Comparison of ENCODE assay signal across 25 mouse cellular contexts in the genomic region with DNA sequence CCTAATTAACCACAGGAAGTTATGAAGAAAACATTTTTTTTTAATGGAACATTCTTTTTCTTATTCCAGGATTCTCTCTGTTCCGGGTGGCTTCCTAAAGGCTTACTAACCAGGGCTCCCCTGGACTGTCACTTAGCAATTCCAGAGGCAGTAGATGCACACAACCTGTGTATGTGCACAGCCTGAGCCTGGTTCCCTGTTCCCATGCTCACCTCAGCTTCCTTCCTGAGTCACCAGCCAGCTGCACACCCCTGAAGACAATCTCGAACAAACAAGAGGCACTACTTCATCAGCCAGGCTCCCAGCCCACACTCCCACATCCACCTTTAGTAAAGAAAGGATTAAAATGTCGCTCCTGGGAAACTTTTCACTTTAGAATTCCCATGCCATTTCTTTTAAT.
DNase-seq lines count a peak whose midpoint lies in the region; ATAC-seq and TF ChIP-seq lines count a peak whose summit lies in the region.
"Had no signal": no experiment of that assay in that cellular context is flagged by ENCODE, and none has a peak within 500 bp of the region (broad histone marks: within the 10 kb centered on the region; RNA-seq: fewer than 3 reads in every experiment).

No protein-coding gene starts in this region.

- no peak for DNase-seq in layer of hippocampus, adult 2 months (ENCODE audit: low spot score in 2 of 2)
- DNase-seq in layer of hippocampus, adult 8-10 months (ENCODE audit: low spot score in 2 of 2): no peak
- DNase-seq in Patski (ENCODE audit: low read depth, low spot score): peak; percentile 33
- DNase-seq in brain, adult 2 months (ENCODE audit: low read depth, low spot score): peak; percentile 54
- DNase-seq in yolk sac, embryonic 10.5 days (ENCODE audit: low spot score): no peak
- no peak for DNase-seq in liver, postnatal 0 days
- no peak for DNase-seq in forebrain, embryonic 10.5 days (ENCODE audit: extremely low spot score, low spot score)
- DNase-seq: adrenal gland, adult 8-10 months; adrenal gland, postnatal 14 days; adrenal gland, postnatal 36 days; cerebellum, adult 11 months; cerebellum, adult 18-20 months; cerebellum, adult 8-10 months; cerebellum, adult 9-11 months; cerebellum, postnatal 14 days; cerebellum, postnatal 36 days; embryo, embryonic 11 days; forebrain, postnatal 0 days had no signal

- H3K9me3 ChIP-seq in stomach, embryonic 16.5 days (replicated peaks; ENCODE audit: control insufficient read depth, low read length): no peaks in the 10 kb centered on the region
- no peaks in the 10 kb centered on the region for H3K9me3 ChIP-seq in liver, postnatal 0 days (ENCODE audit: low read length)
- no peaks in the 10 kb centered on the region for H3K9me3 ChIP-seq in forebrain, embryonic 10.5 days
- H3K9me3 ChIP-seq: embryonic facial prominence, embryonic 13.5 days; embryonic facial prominence, embryonic 15.5 days; forebrain, embryonic 13.5 days; forebrain, embryonic 15.5 days had no signal

- 38% methylated on average over 3 of the region's 3 CpGs for WGBS in stomach, embryonic 16.5 days
- 51% methylated on average over 3 of the region's 3 CpGs for WGBS in liver, postnatal 0 days (ENCODE audit: insufficient replicate concordance)
- 60% methylated on average over 3 of the region's 3 CpGs for WGBS in forebrain, embryonic 10.5 days

- no peak for TF ChIP-seq EP300 in liver, postnatal 0 days (IDR thresholded peaks at IDR 0.05; ENCODE audit: low read depth)

- no peak overlapping the region for H3K4me2 ChIP-seq in stomach, embryonic 16.5 days (ENCODE audit: low read depth, low read length)
- no peak overlapping the region for H3K4me2 ChIP-seq in liver, postnatal 0 days (ENCODE audit: low read depth, low read length)
- H3K4me2 ChIP-seq: embryonic facial prominence, embryonic 13.5 days; embryonic facial prominence, embryonic 15.5 days; forebrain, embryonic 13.5 days; forebrain, embryonic 15.5 days had no signal

- in situ Hi-C loops in Patski (cut with MboI; ENCODE audit: low pct_unique_long_range_greater_than_20kb): no loop called here

- peak overlapping the region; percentile 29; the same call in 1 of the 2 replicates for H3K27ac ChIP-seq in layer of hippocampus, adult 2 months
- no peak overlapping the region for H3K27ac ChIP-seq in stomach, embryonic 16.5 days (ENCODE audit: low read length)
- no peak overlapping the region for H3K27ac ChIP-seq in liver, postnatal 0 days (ENCODE audit: low read depth)
- H3K27ac ChIP-seq in forebrain, embryonic 10.5 days: no peak overlapping the region
- H3K27ac ChIP-seq: embryonic facial prominence, embryonic 13.5 days; embryonic facial prominence, embryonic 15.5 days; forebrain, embryonic 13.5 days; forebrain, embryonic 15.5 days had no signal

- peak; percentile 54 for ATAC-seq in Patski
- peak; percentile 72; the same call in 1 of the 2 replicates for ATAC-seq in stomach, embryonic 16.5 days (ENCODE audit: insufficient read depth, low FRiP score)
- ATAC-seq in liver, postnatal 0 days: no peak
- ATAC-seq: activated CD4-positive, CD25-positive, alpha-beta regulatory T cell, adult 4 months; forebrain, embryonic 13.5 days; forebrain, embryonic 15.5 days; forebrain, postnatal 0 days had no signal

- no peak overlapping the region for H3K4me3 ChIP-seq in layer of hippocampus, adult 2 months
- no peak overlapping the region for H3K4me3 ChIP-seq in stomach, embryonic 16.5 days (replicated peaks; ENCODE audit: low read length)
- H3K4me3 ChIP-seq in liver, postnatal 0 days (ENCODE audit: low read depth, low read length): no peak overlapping the region
- no peak overlapping the region for H3K4me3 ChIP-seq in forebrain, embryonic 10.5 days
- H3K4me3 ChIP-seq: embryonic facial prominence, embryonic 13.5 days; embryonic facial prominence, embryonic 15.5 days; erythroblast, embryonic 14.5 days; forebrain, embryonic 13.5 days; forebrain, embryonic 15.5 days had no signal

- no peaks in the 10 kb centered on the region for H3K36me3 ChIP-seq in stomach, embryonic 16.5 days (ENCODE audit: control insufficient read depth, insufficient read depth, low read length)
- H3K36me3 ChIP-seq in liver, postnatal 0 days (replicated peaks; ENCODE audit: insufficient read depth, low read length): no peaks in the 10 kb centered on the region
- H3K36me3 ChIP-seq in forebrain, embryonic 10.5 days (replicated peaks): no peaks in the 10 kb centered on the region
- H3K36me3 ChIP-seq: embryonic facial prominence, embryonic 13.5 days; embryonic facial prominence, embryonic 15.5 days; forebrain, embryonic 15.5 days had no signal

- no peaks in the 10 kb centered on the region for H3K27me3 ChIP-seq in Patski
- no peaks in the 10 kb centered on the region for H3K27me3 ChIP-seq in stomach, embryonic 16.5 days (ENCODE audit: control insufficient read depth, insufficient read depth, low read length)
- H3K27me3 ChIP-seq in liver, postnatal 0 days (ENCODE audit: insufficient read depth, low read length): no peaks in the 10 kb centered on the region
- peaks cover 18% of the 10 kb centered on the region for H3K27me3 ChIP-seq in forebrain, embryonic 10.5 days (ENCODE audit: poor library complexity, severe bottlenecking)
- H3K27me3 ChIP-seq: embryonic facial prominence, embryonic 13.5 days; embryonic facial prominence, embryonic 15.5 days; forebrain, embryonic 13.5 days; forebrain, embryonic 15.5 days had no signal

- peaks cover 7% of the 10 kb centered on the region for H3K4me1 ChIP-seq in stomach, embryonic 16.5 days (ENCODE audit: control insufficient read depth, insufficient read depth, low read length)
- H3K4me1 ChIP-seq in liver, postnatal 0 days (ENCODE audit: insufficient read depth): no peaks in the 10 kb centered on the region
- H3K4me1 ChIP-seq in forebrain, embryonic 10.5 days: peaks cover 43% of the 10 kb centered on the region
- H3K4me1 ChIP-seq: embryonic facial prominence, embryonic 15.5 days had no signal

- POLR2A ChIA-PET in Patski (lab: Charles Lee): no interaction called here

- no peak for TF ChIP-seq CTCF in layer of hippocampus, adult 2 months (conservative IDR thresholded peaks at IDR 0.05)
- no peak for TF ChIP-seq CTCF in Patski (IDR thresholded peaks at IDR 0.05)
- no peak for TF ChIP-seq CTCF in liver, postnatal 0 days (IDR thresholded peaks at IDR 0.05; ENCODE audit: low read depth)

- CTCF ChIA-PET in Patski (lab: Charles Lee): interaction anchor here (1.6 kb wide), 1 partner anchor 14 kb away, joined by 3 read pairs; no protein-coding TSS in a partner anchor

- no peak overlapping the region for H3K9ac ChIP-seq in stomach, embryonic 16.5 days (ENCODE audit: low read length)
- H3K9ac ChIP-seq in liver, postnatal 0 days (replicated peaks): no peak overlapping the region
- H3K9ac ChIP-seq: embryonic facial prominence, embryonic 13.5 days; embryonic facial prominence, embryonic 15.5 days; forebrain, embryonic 13.5 days; forebrain, embryonic 15.5 days; forebrain, postnatal 0 days had no signal

Comparison
In these comparisons a context has a peak if more than half of its experiments do, and no peak if none do; other contexts are left out.
1. DNase-seq: peak in Patski (single experiment) and brain, adult 2 months (single experiment); none in layer of hippocampus, adult 2 months (0 of 2), layer of hippocampus, adult 8-10 months (0 of 2), yolk sac, embryonic 10.5 days (single experiment), liver, postnatal 0 days (single experiment) and forebrain, embryonic 10.5 days (single experiment).